Mouse (Mus musculus) embryonic facial prominence, embryonic 11.5 days (tissue): ENCODE results near the gene Fam187a. TPM values are rescaled to one million over a fixed set of nuclear protein-coding genes. Genes with fewer than 3 reads are reported as not detected.

Source experiments
- ATAC-seq: fragments of 200-750 bp; cut with Nextera tagmentation; replicated peaks from 2 replicates; pipeline ENCODE4 v1.8.0; 2017; ENCODE audit warnings: low read depth; ENCODE audit not compliant: insufficient number of reproducible peaks, low FRiP score, low TSS enrichment
- DNase-seq: peaks from one replicate; pipeline ENCODE4 v3.0.0-alpha.2; 2015; ENCODE audit warnings: low spot score
- H3K27ac ChIP-seq: fragments of 300-500 bp; sonication (generic); replicated peaks from 2 replicates; pipeline ENCODE4 v1.5.1; 2014; ENCODE audit warnings: mild to moderate bottlenecking, low read depth, low read length, control low read depth
- H3K27me3 ChIP-seq: fragments of 300-500 bp; sonication (generic); 2 replicates; pipeline ENCODE4 v1.6.1; 2014; ENCODE audit warnings: mild to moderate bottlenecking, low read length, moderate library complexity, mixed read lengths; ENCODE audit not compliant: control insufficient read depth, insufficient read depth
- H3K36me3 ChIP-seq: fragments of 300-500 bp; sonication (generic); replicated peaks from 2 replicates; pipeline ENCODE4 v1.6.1; 2014; ENCODE audit warnings: low read depth, mild to moderate bottlenecking, low read length, moderate library complexity, mixed read lengths; ENCODE audit not compliant: control insufficient read depth, insufficient read depth
- H3K4me1 ChIP-seq: fragments of 300-500 bp; sonication (generic); 2 replicates; pipeline ENCODE4 v1.6.1; 2014; ENCODE audit warnings: low read length, mixed read lengths; ENCODE audit not compliant: control insufficient read depth, insufficient read depth
- H3K4me2 ChIP-seq: fragments of 300-500 bp; sonication (generic); 2 replicates; pipeline ENCODE4 v1.6.1; 2014; ENCODE audit warnings: low read depth, mild to moderate bottlenecking, control low read depth, low read length, moderate library complexity
- H3K4me3 ChIP-seq: fragments of 300-500 bp; sonication (generic); 2 replicates; pipeline ENCODE4 v1.5.1; 2014; ENCODE audit warnings: low read depth, low read length, control low read depth
- H3K9ac ChIP-seq: fragments of 300-500 bp; sonication (generic); replicated peaks from 2 replicates; pipeline ENCODE4 v1.6.1; 2014; ENCODE audit warnings: mild to moderate bottlenecking, control low read depth, low read length
- H3K9me3 ChIP-seq: fragments of 300-500 bp; sonication (generic); replicated peaks from 2 replicates; pipeline ENCODE4 v1.6.1; 2016; ENCODE audit warnings: mild to moderate bottlenecking, low read length, inconsistent platforms, mixed read lengths; ENCODE audit not compliant: control insufficient read depth
- WGBS: fragments of 180-500 bp; shearing (Covaris S2); extraction: QIAGEN DNeasy Blood & Tissue Kit; methylation state at CpG from one replicate; pipeline ENCODE4 v1.1.7; 2014; 5-methylcytosine and 5-hydroxymethylcytosine counted together
- polyA plus RNA-seq: library from polyadenylated mRNA; unstranded; fragments of >200 nt; fragmentation: Nextera tagmentation; extraction: Ambion mirVana; gene quantifications from 2 replicates; pipeline ENCODE4 v1.2.1, GENCODE M21; 2014

Gene Fam187a
- polyA plus RNA-seq, 1 experiment from 2014 or later, result not detected

DNA sequence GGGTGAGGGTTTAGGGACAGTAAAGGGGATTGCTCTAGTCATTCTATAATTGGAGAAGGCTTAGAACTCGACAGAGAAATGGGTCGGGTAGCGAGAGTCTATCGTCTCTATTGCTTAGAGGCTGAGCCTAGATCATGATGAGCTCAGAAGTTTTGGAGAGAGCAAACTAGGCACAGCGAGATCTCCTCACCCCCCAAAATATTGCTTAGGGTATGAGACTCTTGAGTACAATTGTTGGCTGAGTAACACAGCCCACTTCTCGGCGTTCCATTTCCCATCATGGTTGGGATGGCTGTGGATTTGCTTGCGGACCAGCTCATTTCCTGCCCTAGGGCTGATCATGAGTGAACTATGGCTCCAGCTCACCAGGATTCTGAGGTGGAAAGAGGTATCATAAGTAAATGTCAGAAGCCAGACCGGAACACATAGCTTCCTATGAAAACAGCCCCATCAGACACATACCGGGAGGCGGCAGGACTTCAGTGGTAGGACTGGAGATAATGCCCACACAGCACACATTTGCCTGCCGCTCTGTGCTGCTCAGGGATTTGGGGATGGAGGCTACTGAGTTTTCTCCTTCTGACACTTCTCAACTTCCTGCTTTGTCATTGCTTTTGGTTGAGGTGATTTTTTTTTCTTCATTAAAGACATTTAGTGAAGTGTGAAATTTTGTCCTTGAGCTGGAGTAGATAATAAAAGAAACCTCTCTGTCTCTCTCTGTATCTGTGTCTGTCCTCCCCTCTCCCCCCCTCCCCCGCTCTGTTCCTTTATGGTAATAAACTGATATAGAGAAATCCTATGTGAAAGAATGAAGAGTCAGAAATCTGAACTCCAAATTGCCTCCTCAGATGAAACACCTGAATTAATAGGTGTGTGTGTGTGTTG is 3.4 kb upstream of the Fam187a start:
- 15% methylated on average over 13 of the region's 13 CpGs for WGBS
- no peaks in the 10 kb centered on the region for H3K27me3 ChIP-seq
- peak overlapping the region; percentile 46 for H3K4me2 ChIP-seq
- peak overlapping the region; percentile 84 for H3K9ac ChIP-seq
- peak; percentile 54 for ATAC-seq
- no peaks in the 10 kb centered on the region for H3K9me3 ChIP-seq
- H3K27ac ChIP-seq, result no peak overlapping the region
- no peaks in the 10 kb centered on the region for H3K4me1 ChIP-seq
- peaks cover under 1% of the 10 kb centered on the region for H3K36me3 ChIP-seq
- peak overlapping the region; percentile 82 for H3K4me3 ChIP-seq
- DNase-seq, result no peak

DNA sequence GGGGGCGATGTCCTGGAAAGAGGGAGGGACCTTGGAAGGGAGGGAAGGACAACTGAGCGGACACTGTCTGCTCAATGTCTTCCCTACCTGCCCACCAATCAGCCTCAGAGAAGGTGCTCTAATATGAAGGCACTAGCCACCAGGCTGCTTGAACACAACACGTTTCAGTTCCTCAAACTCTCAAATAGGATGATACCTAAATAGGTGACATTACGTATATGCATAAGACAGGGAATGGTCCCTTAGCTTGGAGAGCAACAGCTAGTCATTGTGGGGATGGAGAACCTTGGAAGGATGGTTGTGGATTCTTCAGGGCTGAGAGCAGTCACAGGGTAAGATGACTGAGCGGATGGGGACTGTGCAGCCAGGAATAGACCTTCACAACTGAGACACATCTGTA is 2.5 kb downstream of the Fam187a start:
- no peaks in the 10 kb centered on the region for H3K36me3 ChIP-seq
- H3K27me3 ChIP-seq, result no peaks in the 10 kb centered on the region; the same call in 1 of the 2 replicates
- H3K4me2 ChIP-seq, result no peak overlapping the region
- H3K9ac ChIP-seq, result no peak overlapping the region
- ATAC-seq (no peak), DNase-seq (no peak)
- 88% methylated on average over 5 of the region's 5 CpGs for WGBS
- no peak overlapping the region for H3K4me3 ChIP-seq
- no peak overlapping the region for H3K27ac ChIP-seq
- no peaks in the 10 kb centered on the region for H3K4me1 ChIP-seq
- no peaks in the 10 kb centered on the region for H3K9me3 ChIP-seq

DNA sequence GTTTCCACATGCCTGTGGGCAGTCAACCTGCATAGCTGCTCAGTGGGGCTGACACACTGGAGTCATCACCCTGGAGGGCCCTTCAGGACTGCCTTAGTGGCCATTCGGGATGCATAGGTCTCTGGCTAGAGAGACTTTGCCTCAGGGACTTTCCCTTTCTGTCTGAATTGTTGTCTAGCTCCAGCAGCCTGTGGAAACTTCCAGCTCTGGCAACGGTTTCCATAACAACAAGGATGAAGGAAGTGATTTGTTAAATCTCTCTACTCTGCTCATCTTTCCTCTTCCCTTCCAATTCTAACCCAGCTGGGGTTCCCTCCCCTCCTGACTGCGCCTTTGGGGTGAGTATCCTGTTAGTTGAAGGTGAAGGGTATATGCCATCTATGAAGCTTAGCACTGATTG is 3.2 kb downstream of the Fam187a start:
- no peak overlapping the region for H3K4me2 ChIP-seq
- no peak overlapping the region for H3K27ac ChIP-seq
- H3K27me3 ChIP-seq, result no peaks in the 10 kb centered on the region; the same call in 1 of the 2 replicates
- ATAC-seq (no peak), DNase-seq (no peak)
- H3K36me3 ChIP-seq, result no peaks in the 10 kb centered on the region
- no peaks in the 10 kb centered on the region for H3K9me3 ChIP-seq
- WGBS, result 54% methylated on average over 3 of the region's 3 CpGs
- no peak overlapping the region for H3K4me3 ChIP-seq
- no peaks in the 10 kb centered on the region for H3K4me1 ChIP-seq
- H3K9ac ChIP-seq, result no peak overlapping the region

DNA sequence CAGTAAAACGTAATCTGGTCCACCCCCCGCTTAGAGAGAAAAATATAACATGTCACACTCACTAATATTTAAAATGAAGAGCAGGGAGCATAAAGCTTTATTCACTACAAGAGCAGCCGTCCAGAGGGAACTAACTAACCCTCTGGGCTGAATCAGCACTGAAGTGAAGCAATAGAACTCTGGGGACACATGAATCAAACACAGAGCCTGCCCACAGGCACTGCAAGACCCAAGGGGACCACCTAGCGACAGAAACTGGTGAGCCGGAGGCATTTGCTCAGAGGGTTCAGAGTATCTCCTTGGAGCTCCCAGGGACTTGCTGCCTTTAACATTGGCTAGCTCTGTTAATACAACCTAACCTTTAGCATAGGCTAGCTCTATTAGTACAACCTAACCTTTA is 5.1 kb downstream of the Fam187a start:
- Histone ChIP-seq H3K4me2 (no peak overlapping the region), H3K36me3 (no peaks in the 10 kb centered on the region), H3K27ac (no peak overlapping the region), H3K9me3 (no peaks in the 10 kb centered on the region), H3K9ac (no peak overlapping the region), H3K27me3 (peaks cover 4% of the 10 kb centered on the region), H3K4me1 (no peaks in the 10 kb centered on the region), H3K4me3 (no peak overlapping the region)
- no peak for DNase-seq
- 68% methylated on average over 5 of the region's 5 CpGs for WGBS
- ATAC-seq, result no peak

DNA sequence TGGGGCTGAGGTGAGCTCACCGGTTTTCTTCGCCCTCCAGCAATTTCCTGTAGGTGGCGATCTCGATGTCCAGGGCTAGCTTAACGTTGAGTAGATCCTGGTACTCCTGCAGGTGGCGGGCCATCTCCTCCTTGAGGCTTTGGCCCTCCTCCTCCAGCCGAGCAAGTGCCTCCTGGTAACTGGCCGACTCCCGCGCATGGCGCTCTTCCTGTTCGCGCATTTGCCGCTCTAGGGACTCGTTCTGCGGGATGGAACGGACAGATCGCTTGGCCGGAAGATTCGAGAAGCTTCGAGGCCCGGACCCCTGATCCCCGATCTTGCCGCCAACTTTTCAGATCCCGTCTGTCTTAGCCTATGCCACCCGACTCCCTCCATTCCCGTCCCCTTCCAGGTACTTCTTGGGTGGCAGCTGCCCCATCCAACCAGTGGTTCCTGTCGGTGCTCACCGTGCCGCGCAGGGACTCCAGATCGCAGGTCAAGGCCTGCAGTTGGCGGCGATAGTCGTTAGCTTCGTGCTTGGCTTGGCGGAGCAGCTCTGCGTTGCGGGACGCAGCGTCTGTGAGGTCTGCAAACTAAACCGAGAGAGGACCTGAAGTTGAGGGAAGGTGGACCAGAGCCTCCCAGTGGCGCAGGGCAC is 8.2 kb downstream of the Fam187a start:
- no peak overlapping the region for H3K27ac ChIP-seq
- peak; percentile 78 for ATAC-seq
- WGBS, result 1% methylated on average over 43 of the region's 43 CpGs

DNA sequence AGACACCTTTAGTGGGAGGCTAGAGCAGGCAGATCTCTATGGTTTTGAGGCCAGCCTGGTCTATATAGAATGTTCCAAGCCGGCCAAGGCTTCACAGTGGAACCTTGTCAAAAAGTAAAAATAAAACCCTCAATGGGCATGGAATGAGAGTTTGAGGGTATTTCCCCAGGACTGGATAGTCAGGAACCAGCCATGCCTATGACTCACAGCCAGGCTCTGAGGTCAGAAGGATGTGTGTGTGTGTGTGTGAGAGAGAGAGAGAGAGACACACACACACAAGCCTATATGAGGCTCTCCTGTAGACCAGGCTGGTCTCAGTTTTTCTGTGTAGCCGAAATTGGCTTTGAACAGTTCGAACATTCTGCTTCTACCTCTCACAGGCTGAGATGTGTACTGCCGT is 9.7 kb downstream of the Fam187a start:
- no peak overlapping the region for H3K27ac ChIP-seq
- H3K9me3 ChIP-seq, result no peaks in the 10 kb centered on the region
- DNase-seq, result no peak
- H3K4me1 ChIP-seq, result no peaks in the 10 kb centered on the region; the same call in 1 of the 2 replicates
- H3K4me3 ChIP-seq, result no peak overlapping the region
- WGBS, result 93% methylated on average over 4 of the region's 4 CpGs
- H3K36me3 ChIP-seq, result no peaks in the 10 kb centered on the region
- H3K4me2 ChIP-seq, result no peak overlapping the region
- ATAC-seq, result no peak
- H3K27me3 ChIP-seq, result peaks cover 6% of the 10 kb centered on the region
- H3K9ac ChIP-seq, result no peak overlapping the region

More for the DNA sequence above, 8.2 kb downstream of the Fam187a start:
- H3K4me2 ChIP-seq, result peak overlapping the region; percentile 63
- peak; percentile 83 for DNase-seq
- H3K36me3 ChIP-seq, result no peaks in the 10 kb centered on the region
- peak overlapping the region; percentile 60 for H3K9ac ChIP-seq
- peaks cover 6% of the 10 kb centered on the region for H3K27me3 ChIP-seq
- H3K4me3 ChIP-seq, result peak overlapping the region; percentile 29
- no peaks in the 10 kb centered on the region for H3K9me3 ChIP-seq
- no peaks in the 10 kb centered on the region; the same call in 1 of the 2 replicates for H3K4me1 ChIP-seq

DNA sequence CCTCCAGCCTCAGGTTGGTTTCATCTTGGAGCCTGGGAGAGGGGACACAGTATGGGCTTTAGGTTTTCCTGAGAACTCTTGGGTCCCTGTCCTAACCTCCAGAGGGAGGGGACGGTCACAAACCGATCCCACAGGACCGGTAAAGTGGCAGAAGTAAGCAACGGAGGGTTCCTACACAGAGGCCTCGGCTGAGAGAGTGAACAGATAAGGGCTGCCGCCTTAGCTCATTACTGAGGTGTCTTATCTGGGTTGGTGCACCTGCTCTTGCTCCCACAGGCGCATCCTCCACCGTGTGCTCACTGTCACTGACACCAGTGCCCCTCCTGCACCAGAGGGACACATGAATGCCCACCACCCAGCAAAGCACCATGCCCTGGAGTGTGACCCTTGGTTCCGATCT is 10.8 kb downstream of the Fam187a start:
- Histone ChIP-seq H3K27ac (no peak overlapping the region), H3K4me1 (no peaks in the 10 kb centered on the region; the same call in 1 of the 2 replicates), H3K27me3 (peaks cover 6% of the 10 kb centered on the region), H3K4me3 (no peak overlapping the region), H3K36me3 (no peaks in the 10 kb centered on the region), H3K9ac (no peak overlapping the region), H3K4me2 (no peak overlapping the region), H3K9me3 (no peaks in the 10 kb centered on the region)
- ATAC-seq, result no peak
- 81% methylated on average over 9 of the region's 9 CpGs for WGBS
- no peak for DNase-seq

DNA sequence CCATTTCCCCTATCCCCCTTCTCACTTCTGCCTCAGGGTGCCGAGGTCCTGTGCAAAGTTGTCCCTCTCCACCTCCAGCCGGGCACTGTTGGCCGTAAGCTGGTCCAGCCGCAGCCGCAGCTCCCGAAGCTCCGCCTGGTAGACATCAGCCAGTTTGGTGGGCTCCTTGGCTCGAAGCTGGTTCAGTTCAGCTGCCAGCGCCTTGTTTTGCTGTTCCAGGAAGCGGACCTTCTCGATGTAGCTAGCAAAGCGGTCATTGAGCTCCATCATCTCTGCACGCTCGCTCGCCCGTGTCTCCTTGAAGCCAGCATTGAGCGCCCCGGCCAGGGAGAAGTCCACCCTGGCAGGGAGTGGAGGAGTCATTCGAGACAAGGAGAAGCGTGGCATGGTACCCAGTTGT is 11.7 kb downstream of the Fam187a start:
- Histone ChIP-seq H3K9ac (no peak overlapping the region), H3K36me3 (no peaks in the 10 kb centered on the region), H3K4me3 (no peak overlapping the region), H3K27ac (no peak overlapping the region), H3K9me3 (no peaks in the 10 kb centered on the region), H3K4me1 (no peaks in the 10 kb centered on the region; the same call in 1 of the 2 replicates), H3K27me3 (peaks cover 6% of the 10 kb centered on the region), H3K4me2 (no peak overlapping the region)
- ATAC-seq (no peak), DNase-seq (no peak)
- 77% methylated on average over 20 of the region's 20 CpGs for WGBS
